Mouse (Mus musculus) kidney, adult 2 months (tissue): ENCODE data around the gene Nek4. TPM values are rescaled to one million over a fixed set of nuclear protein-coding genes. Genes with fewer than 3 reads are reported as not detected.

Experiments
- DNase-seq: peaks from one replicate; pipeline ENCODE4 v3.0.0; 2021
- H3K27ac ChIP-seq: fragments of 200-500 bp; 2 replicates; pipeline ENCODE4 v1.5.1; 2012; ENCODE audit warnings: low read depth, low read length, control low read depth, inconsistent platforms; ENCODE audit not compliant: insufficient read depth
- H3K27me3 ChIP-seq: fragments of 200-500 bp; replicated peaks from 2 replicates; pipeline ENCODE4 v1.6.1; 2012; ENCODE audit warnings: mild to moderate bottlenecking, moderate library complexity, low read length, inconsistent platforms; ENCODE audit not compliant: control insufficient read depth, insufficient read depth
- H3K36me3 ChIP-seq: fragments of 200-500 bp; 2 replicates; pipeline ENCODE4 v1.6.1; 2012; ENCODE audit warnings: mild to moderate bottlenecking, moderate library complexity, low read length, inconsistent platforms; ENCODE audit not compliant: control insufficient read depth, insufficient read depth
- H3K4me1 ChIP-seq: fragments of 200-500 bp; 2 replicates; pipeline ENCODE4 v1.6.1; 2011; ENCODE audit warnings: low read length; ENCODE audit not compliant: control insufficient read depth, insufficient read depth
- H3K4me3 ChIP-seq: fragments of 200-500 bp; 2 replicates; pipeline ENCODE4 v1.5.1; 2011; ENCODE audit warnings: mild to moderate bottlenecking, low read depth, low read length, control low read depth; ENCODE audit not compliant: insufficient read depth
- CTCF ChIP-seq: fragments of 200-500 bp; conservative IDR thresholded peaks from 2 replicates; pipeline ENCODE4 v1.5.1; 2011; ENCODE audit warnings: low read depth, mild to moderate bottlenecking, control low read depth, low read length, moderate library complexity, mixed read lengths; ENCODE audit not compliant: insufficient read depth, insufficient read length
- POLR2A ChIP-seq: fragments of 200-500 bp; IDR thresholded peaks from one replicate; pipeline ENCODE4 v1.6.1; 2011; ENCODE audit warnings: low read depth, low read length, control low read depth
- WGBS: fragments of 180-500 bp; shearing (Covaris S2); methylation state at CpG from one replicate; pipeline ENCODE4 v1.1.7; 2018; 5-methylcytosine and 5-hydroxymethylcytosine counted together
- polyA plus RNA-seq: library from polyadenylated mRNA; depleted of rRNA; stranded (reverse); fragments of >200 nt; gene quantifications from 2 replicates; pipeline ENCODE4 v1.2.3, GENCODE M21; 2012

Gene Nek4
- polyA plus RNA-seq, 1 experiment: 6.2 TPM

GRCm38 (mm10) chr14:30959031-30959430 is 7.9 kb downstream of the Nek4 start:
- no peak for TF ChIP-seq POLR2A
- TF ChIP-seq CTCF: no peak
- DNase-seq: no peak
- peaks cover 3% of the 10 kb centered on the region; the same call in 1 of the 2 replicates for H3K4me1 ChIP-seq
- peaks cover 2% of the 10 kb centered on the region; the same call in 1 of the 2 replicates for H3K36me3 ChIP-seq
- WGBS: 90% methylated on average over 4 of the region's 4 CpGs
- no peak overlapping the region for H3K4me3 ChIP-seq
- H3K27ac ChIP-seq: no peak overlapping the region
- H3K27me3 ChIP-seq: no peaks in the 10 kb centered on the region

GRCm38 (mm10) chr14:30960366-30960765 is 9.2 kb downstream of the Nek4 start:
- no peak overlapping the region for H3K4me3 ChIP-seq
- H3K27me3 ChIP-seq: no peaks in the 10 kb centered on the region
- DNase-seq: peak; percentile 80
- WGBS: 33% methylated on average over 1 of the region's 1 CpGs
- peak overlapping the region; percentile 52 for H3K27ac ChIP-seq
- H3K4me1 ChIP-seq: peaks cover 3% of the 10 kb centered on the region; the same call in 1 of the 2 replicates
- peaks cover 2% of the 10 kb centered on the region; the same call in 1 of the 2 replicates for H3K36me3 ChIP-seq
- TF ChIP-seq CTCF: no peak
- TF ChIP-seq POLR2A: no peak

GRCm38 (mm10) chr14:30974204-30974603 is 23.0 kb downstream of the Nek4 start:
- H3K4me3 ChIP-seq: no peak overlapping the region
- H3K4me1 ChIP-seq: peaks cover 8% of the 10 kb centered on the region; the same call in 1 of the 2 replicates
- no peak overlapping the region for H3K27ac ChIP-seq
- 55% methylated on average over 6 of the region's 6 CpGs for WGBS
- DNase-seq: peak; percentile 57
- no peaks in the 10 kb centered on the region for H3K27me3 ChIP-seq
- H3K36me3 ChIP-seq: peaks cover 2% of the 10 kb centered on the region; the same call in 1 of the 2 replicates
- no peak for TF ChIP-seq POLR2A
- no peak for TF ChIP-seq CTCF

- Histone ChIP-seq H3K27me3 (no peaks in the 10 kb centered on the region), H3K27ac (no peak overlapping the region), H3K4me3 (no peak overlapping the region), H3K36me3 (no peaks in the 10 kb centered on the region; the same call in 1 of the 2 replicates), H3K4me1 (peaks cover 8% of the 10 kb centered on the region; the same call in 1 of the 2 replicates)
- 47% methylated on average over 3 of the region's 3 CpGs for WGBS
- TF ChIP-seq CTCF: no peak
- TF ChIP-seq POLR2A: no peak
- peak; percentile 83 for DNase-seq
These were observed 25.0 kb downstream of the Nek4 start for GRCm38 (mm10) chr14:30976222-30976621.

GRCm38 (mm10) chr14:30996417-30996816 is 45.2 kb downstream of the Nek4 start:
- H3K27me3 ChIP-seq: no peaks in the 10 kb centered on the region
- H3K4me1 ChIP-seq: no peaks in the 10 kb centered on the region; the same call in 1 of the 2 replicates
- no peak for DNase-seq
- no peak overlapping the region for H3K27ac ChIP-seq
- no peak overlapping the region for H3K4me3 ChIP-seq
- no peaks in the 10 kb centered on the region for H3K36me3 ChIP-seq
- no peak for TF ChIP-seq POLR2A
- no peak for TF ChIP-seq CTCF

- Histone ChIP-seq H3K4me1 (peaks cover 2% of the 10 kb centered on the region; the same call in 1 of the 2 replicates), H3K27me3 (no peaks in the 10 kb centered on the region), H3K36me3 (no peaks in the 10 kb centered on the region), H3K4me3 (0 out of 2 replicates have a peak overlapping the region, but pooled peaks have one; percentile 4), H3K27ac (no peak overlapping the region)
- DNase-seq: no peak
- WGBS: 42% methylated on average over 10 of the region's 10 CpGs
- TF ChIP-seq CTCF: no peak
- no peak for TF ChIP-seq POLR2A
These were observed 49.2 kb downstream of the Nek4 start for GRCm38 (mm10) chr14:31000356-31000755.

- peak overlapping the region; percentile 68 for H3K27ac ChIP-seq
- H3K4me1 ChIP-seq: peaks cover 2% of the 10 kb centered on the region; the same call in 1 of the 2 replicates
- WGBS: under 1% methylated on average over 21 of the region's 21 CpGs
- peak overlapping the region; percentile 70 for H3K4me3 ChIP-seq
- no peaks in the 10 kb centered on the region for H3K36me3 ChIP-seq
- DNase-seq: no peak
- no peaks in the 10 kb centered on the region for H3K27me3 ChIP-seq
- TF ChIP-seq POLR2A (no peak), CTCF (0 out of 2 replicates have a peak, but pooled peaks have one; percentile 22)
These were observed 49.7 kb downstream of the Nek4 start for GRCm38 (mm10) chr14:31000816-31001306.
